Mouse (Mus musculus) spleen, adult 12 weeks (tissue): ENCODE measurements around the gene Cant1.
"Not testable (repeated sequence)": the region's sequence is repeated elsewhere in the genome, so short reads cannot be mapped to it uniquely, and the experiment has no call there.

Experiments used
- DNase-seq: peaks from one replicate; pipeline ENCODE4 v3.0.0; 2022; ENCODE audit warnings: low spot score

Gene Cant1

GRCm38 (mm10) chr11:118407318-118407910, 11.5 kb downstream of the Cant1 start:
- no peak for DNase-seq

DNA sequence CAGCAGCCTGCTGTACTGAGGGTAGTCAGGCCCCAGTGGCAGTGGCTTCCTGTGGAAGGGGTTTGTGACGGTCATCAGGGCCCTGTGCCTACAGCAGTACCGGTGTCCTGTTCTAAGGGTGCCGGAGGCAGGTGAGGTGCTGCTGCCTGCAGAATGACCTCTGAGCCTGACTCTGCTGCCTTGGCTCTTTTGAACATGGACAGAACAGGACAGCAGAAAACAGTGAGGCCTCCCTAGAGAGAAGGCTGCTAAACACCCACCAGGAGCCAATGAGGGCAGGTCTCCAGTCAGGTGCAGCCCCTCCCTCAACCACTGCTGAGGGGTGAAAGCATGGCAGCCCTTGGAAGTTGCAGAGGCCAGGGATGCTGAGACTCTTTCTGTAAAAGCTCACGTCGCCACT, 12.4 kb downstream of the Cant1 start:
- no peak for DNase-seq

DNA sequence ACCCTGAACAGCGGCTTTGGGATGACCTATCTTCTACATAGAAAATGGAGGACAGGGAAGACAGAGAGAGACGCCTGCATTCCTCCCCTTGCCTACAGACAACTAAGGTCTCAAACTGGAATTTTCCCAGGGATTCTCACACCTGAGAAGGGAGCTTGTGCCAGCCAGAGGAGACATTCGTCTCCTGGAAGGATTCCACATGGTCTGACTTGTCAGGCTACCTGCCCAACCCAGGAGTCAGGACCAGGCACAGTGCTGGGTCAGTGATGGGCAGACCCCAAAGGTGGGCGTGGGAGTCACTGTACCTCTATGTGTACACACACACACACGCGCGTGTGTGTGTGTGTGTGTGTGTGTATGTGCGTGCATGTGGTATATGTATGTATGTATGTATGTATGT, 13.6 kb downstream of the Cant1 start:
- no peak for DNase-seq

DNA sequence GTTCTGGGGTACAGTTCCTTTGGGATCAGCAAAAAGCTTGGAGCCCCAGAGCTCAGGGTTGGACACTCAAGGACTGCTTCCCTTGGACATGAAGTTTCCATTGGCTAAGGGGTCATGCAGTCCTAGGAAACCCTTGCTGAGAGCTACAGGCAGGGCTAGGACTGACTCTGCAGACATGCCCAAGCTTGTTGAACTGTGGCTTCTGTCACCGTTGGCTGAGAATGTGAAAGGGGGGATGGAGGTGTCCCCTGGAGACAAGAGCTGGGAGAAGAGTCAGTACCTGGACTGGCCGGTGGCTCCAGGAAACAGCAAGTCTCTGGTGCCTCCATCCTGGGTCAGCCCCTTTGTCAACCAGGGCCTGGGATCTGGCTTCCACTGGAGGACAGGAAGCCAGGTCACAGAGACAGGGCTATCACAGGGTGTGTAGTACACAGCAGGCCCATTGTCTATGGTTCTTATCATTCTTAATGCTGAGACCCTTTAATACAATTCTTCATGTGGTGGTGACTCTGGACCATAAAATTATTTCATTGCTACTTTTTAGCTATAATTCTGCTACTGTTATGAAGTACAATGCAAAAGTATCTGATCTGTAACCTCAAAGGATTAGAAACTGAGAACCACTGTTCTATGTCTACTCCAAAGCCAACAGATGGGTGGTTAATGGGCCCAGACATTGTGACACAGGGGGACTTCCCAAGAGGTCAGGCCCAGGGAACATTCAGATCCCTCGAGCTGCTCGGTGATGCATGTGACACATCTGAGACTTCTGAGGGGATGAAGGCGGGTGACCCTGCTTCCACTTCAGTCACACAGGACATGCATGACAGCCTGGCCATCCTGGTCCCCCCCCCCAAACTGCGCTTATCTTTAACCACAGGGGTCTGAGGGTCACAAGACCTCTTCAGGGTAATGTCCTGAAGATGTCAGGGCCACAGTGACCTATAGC, 14.7 kb downstream of the Cant1 start:
- no peak for DNase-seq

DNA sequence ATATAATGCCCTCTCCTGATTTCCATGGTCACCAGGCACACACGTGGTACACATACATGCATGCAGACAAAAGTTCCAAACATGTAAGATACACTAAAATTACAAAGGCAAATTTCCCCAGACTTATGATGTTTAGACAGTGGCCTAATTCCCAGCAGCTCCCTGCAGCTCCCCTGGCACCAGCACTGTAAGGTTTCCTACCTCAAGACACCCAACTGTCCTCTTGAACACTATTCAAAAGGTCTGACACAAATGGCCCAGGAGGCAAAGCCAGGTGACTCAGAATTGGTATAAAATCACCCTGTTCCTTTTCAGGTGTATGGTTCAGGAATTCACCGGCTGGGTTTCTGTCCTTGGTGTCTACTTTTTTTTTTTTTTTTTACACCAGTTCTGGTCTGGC, 15.7 kb downstream of the Cant1 start:
- no peak for DNase-seq

GRCm38 (mm10) chr11:118401760-118402280, 17.1 kb downstream of the Cant1 start, which contains the start of gene Lgals3bp:
Gene Lgals3bp (minus strand): TSS chr11:118402092.
- no peak for DNase-seq

- no peak for DNase-seq
Observed at GRCm38 (mm10) chr11:118401195-118401594, 17.7 kb downstream of the Cant1 start.

- no peak for DNase-seq
Observed at GRCm38 (mm10) chr11:118400566-118400936, 18.3 kb downstream of the Cant1 start.

DNA sequence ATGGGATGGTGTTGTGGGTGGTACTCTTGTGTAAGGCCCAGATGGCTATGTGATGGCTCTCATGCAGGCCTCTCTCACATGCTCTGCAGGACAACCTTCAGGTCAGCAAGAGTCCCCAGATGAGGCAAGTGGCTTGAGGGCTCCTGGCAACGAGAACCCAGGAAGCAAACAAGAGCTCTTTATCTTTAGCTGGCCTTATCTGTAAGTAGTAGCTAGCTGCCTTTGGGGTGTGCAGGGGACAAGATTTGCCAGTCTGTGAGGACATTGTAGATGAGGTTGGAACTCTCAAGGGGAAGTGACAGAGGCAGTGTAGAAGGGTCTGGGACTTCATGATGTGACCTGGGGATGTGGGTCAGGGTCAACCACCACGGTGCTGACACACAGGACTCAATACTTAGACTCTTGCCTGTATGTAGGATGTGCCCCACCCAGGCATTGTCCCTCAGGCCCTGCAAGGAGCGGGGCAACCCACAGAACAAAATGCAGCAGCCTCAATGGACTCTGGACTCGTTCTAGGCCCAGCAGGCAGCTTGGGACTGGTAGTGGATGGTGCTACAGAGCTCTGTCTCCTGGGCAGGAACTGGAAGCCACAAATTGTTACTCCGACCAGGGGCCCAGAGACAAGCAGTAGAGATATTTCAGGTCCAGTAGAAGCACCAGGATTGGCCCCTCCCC, 18.9 kb downstream of the Cant1 start:
- no peak for DNase-seq

DNA sequence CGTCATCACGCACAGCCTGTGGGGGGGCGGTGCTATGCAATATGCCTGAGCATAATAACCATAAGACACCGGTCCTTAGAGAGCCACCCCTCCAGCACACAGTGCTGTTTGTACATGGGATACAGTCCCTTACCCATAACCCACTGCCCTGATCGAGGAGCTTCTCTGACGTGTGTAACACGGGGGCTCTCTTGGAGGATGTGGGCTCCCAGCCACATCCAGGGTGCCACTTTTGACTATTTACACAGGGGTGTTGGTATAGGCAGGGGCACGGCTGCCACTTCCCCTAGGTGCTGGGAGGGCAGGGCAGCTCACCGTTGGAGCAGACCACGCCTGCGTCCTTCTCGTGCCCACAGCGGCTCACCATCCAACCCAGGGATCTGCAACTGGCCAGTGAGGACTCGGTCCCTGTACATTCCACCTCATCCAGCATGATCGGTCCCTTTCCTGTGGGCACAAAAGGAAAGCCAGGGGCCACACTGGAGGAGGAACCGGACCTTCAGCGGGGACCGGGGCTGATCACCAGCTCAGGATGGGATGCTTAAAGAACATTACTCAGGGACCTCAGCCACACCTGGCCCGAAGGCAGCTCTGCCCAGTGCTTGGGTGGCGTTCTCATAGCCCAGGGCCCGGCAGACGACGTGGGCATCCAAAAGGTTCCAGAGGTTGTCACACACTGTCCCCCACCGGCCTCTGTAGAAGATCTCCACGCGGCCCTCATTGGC, 20.9 kb downstream of the Cant1 start:
- DNase-seq, result no peak

GRCm38 (mm10) chr11:118394538-118394937, 24.3 kb downstream of the Cant1 start:
- DNase-seq, result no peak

- no peak for DNase-seq
Observed at GRCm38 (mm10) chr11:118393991-118394390, 24.9 kb downstream of the Cant1 start.

- not testable (repeated sequence) for DNase-seq
Observed at GRCm38 (mm10) chr11:118387816-118388215, 31.1 kb downstream of the Cant1 start.

DNA sequence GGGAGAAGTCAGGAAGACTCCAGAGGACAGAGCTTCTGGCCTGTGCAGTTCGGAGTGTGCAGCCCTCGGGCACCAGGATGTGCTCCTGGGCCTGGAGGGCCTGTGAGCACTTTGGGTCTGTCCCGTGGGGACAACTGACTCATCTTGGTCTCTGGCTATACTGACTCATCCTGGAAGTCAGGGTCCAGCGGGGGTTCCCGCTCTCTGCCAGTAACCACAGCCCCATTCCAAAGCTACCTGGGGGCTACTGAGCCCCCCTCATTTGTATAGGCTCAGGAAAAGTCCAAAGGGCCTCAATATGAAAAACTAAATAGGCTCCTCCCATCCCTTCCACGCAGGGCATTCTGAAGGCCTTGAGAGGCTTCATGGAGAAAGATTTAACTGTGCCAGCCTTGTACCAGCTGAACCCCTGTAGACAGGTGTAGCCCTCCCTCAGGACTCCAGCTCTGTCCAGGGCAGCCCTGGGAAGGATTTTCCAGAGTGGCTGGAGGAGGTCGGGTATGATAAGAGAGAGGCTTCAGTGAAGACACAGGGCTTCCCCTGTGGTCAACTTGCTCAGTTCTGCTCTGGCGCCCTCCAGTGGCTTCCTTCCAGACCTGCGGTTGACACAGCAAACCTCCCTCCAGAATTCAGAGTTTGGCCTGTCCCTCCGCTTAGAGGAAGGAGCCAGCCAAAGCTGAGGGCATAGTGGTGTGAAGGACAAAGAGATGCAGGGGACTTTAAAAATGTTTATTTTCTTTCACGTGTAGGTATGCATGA, 39.5 kb downstream of the Cant1 start:
- peak; percentile 50 for DNase-seq

- DNase-seq, result no peak
Observed at GRCm38 (mm10) chr11:118378656-118379055, 40.2 kb downstream of the Cant1 start.

GRCm38 (mm10) chr11:118376323-118376722, 42.6 kb downstream of the Cant1 start:
- DNase-seq, result not testable (repeated sequence)

DNA sequence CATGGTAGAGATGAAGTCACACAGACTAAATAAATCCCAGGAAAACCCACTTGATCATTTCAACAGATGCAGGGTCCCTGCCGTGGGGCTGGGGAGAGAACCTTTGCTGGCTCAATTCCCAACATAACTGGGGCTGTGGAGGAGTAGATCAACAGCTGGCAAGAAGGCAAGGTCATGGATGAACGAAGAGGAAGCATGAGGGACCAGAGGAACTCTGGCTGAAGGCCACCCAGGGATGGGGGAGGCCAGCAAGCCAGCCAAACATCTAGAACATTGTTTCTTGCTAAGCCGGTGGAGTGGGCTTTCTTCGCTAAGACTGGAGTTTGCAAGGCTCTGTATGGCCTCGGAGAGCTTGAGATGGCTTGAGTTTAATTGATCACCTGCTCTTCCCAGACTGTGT, 43.0 kb downstream of the Cant1 start:
- no peak for DNase-seq

GRCm38 (mm10) chr11:118375461-118375860, 43.4 kb downstream of the Cant1 start:
- no peak for DNase-seq

DNA sequence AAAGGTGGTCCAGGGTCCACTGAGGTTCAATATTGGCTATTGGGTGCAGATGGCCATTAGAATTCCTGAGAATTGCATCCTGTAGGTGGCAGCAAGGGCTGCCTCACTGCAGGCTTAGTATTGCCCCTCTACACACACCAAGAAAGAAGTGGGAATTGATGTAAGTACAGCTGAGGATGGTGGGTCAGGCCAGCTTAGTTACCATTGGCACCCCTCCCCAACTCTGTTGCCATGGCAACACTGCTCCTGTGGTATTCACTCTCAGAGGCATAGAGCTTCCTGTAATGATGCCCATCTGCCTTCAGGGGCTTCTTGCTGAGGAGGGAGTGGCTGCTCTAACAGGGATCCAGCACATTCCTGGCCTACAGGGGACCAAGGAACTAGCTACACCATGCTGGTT, 43.9 kb downstream of the Cant1 start:
- no peak for DNase-seq

DNA sequence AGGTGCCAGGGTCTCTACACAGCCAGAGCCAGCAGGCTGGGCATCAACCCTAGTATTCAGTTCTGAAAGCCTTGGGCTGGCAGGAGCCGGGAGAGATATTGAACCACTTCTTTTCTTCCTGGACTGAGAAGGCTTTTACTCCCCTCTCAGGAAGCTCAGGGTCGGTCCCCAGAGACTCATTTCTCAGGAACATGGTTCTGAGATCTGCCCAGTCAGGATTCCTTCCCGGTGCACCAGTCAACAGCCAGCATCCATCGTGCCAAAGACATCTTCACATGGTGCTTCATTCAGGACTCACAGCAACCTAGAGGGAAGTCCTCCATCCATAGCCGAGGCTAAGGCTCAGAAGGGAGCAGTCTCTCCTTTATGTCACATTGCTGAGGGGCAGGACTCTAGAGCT, 44.4 kb downstream of the Cant1 start:
- no peak for DNase-seq

- DNase-seq, result no peak
Observed at GRCm38 (mm10) chr11:118372641-118373040, 46.2 kb downstream of the Cant1 start.
